Mouse (Mus musculus) CH12.LX (cell line): ENCODE data around the gene Tbpl2.

Experiments
- CHD1 ChIP-seq: IDR thresholded peaks from 2 replicates; pipeline ENCODE4 v1.6.1; 2012; ENCODE audit warnings: low read depth, low read length, improper control_type of control experiment, inconsistent platforms
- CTCF ChIP-seq, 2 experiments: IDR thresholded peaks in 1 of 2; conservative IDR thresholded peaks in 1 of 2; 2 replicates each; pipeline ENCODE4 v1.5.1; 2011 to 2012; ENCODE audit warnings: low read depth in 2 of 2, low read length in 2 of 2, improper control_type of control experiment in 1 of 2, inconsistent platforms in 1 of 2, mild to moderate bottlenecking in 1 of 2, moderate library complexity in 1 of 2
- EP300 ChIP-seq: IDR thresholded peaks from 2 replicates; pipeline ENCODE4 v1.6.1; 2011; ENCODE audit warnings: low read length, improper control_type of control experiment
- HCFC1 ChIP-seq: IDR thresholded peaks from 2 replicates; pipeline ENCODE4 v1.6.1; 2012; ENCODE audit warnings: low read depth, mild to moderate bottlenecking, inconsistent platforms, low read length, improper control_type of control experiment
- MAFK ChIP-seq: IDR thresholded peaks from 2 replicates; pipeline ENCODE4 v1.6.1; 2011; ENCODE audit warnings: low read length, improper control_type of control experiment; ENCODE audit not compliant: insufficient replicate concordance
- MAZ ChIP-seq: IDR thresholded peaks from 2 replicates; pipeline ENCODE4 v1.6.1; 2012; ENCODE audit warnings: low read depth, mild to moderate bottlenecking, inconsistent platforms, low read length, improper control_type of control experiment, moderate library complexity
- MEF2A ChIP-seq: IDR thresholded peaks from 2 replicates; pipeline ENCODE4 v1.6.1; 2014; ENCODE audit warnings: low read depth, mild to moderate bottlenecking, inconsistent platforms, low read length, improper control_type of control experiment, borderline replicate concordance
- NRF1 ChIP-seq: IDR thresholded peaks from 2 replicates; pipeline ENCODE4 v1.6.1; 2014; ENCODE audit warnings: low read depth, mild to moderate bottlenecking, inconsistent platforms, low read length, improper control_type of control experiment, moderate library complexity
- PAX5 ChIP-seq: IDR thresholded peaks from 2 replicates; pipeline ENCODE4 v1.6.1; 2012; ENCODE audit warnings: low read length, inconsistent platforms, mixed read lengths
- POLR2A ChIP-seq: IDR thresholded peaks from 2 replicates; pipeline ENCODE4 v1.6.1; 2011; ENCODE audit warnings: low read depth, mild to moderate bottlenecking, improper control_type of control experiment, low read length
- ZC3H11A ChIP-seq: IDR thresholded peaks from 2 replicates; pipeline ENCODE4 v1.6.1; 2012; ENCODE audit warnings: low read depth, mild to moderate bottlenecking, inconsistent platforms, low read length, improper control_type of control experiment
- ZNF384 ChIP-seq: IDR thresholded peaks from 2 replicates; pipeline ENCODE4 v1.6.1; 2012; ENCODE audit warnings: low read depth, low read length, improper control_type of control experiment, inconsistent platforms

DNA sequence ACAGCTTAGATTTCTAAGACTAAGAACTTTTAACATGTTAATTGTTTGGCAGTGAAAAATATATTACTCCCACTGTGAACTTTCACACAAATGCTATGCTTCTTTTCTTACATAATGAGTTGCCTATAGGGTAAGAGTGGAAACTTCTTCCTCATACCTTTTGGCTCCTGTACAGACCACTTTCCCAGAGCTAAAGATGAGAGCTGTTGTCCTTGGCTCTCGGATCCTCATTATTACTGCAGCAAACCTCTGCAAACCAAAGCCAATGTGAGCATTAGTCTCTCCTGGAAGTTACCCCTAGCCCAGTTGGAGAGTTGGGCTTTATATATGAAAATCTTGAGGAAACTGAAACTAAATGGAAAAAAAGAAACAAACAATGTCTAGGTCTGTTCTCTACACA is 5.5 kb downstream of the Tbpl2 start:
- no peak for TF ChIP-seq PAX5
- no peak for TF ChIP-seq EP300
- TF ChIP-seq ZC3H11A: no peak
- TF ChIP-seq CTCF (conservative IDR thresholded peaks at IDR 0.05 in 1 of 2, IDR thresholded peaks at IDR 0.05 in 1 of 2; ENCODE audit: low read depth in 2 of 2, low read length in 2 of 2): no peak
- no peak for TF ChIP-seq POLR2A
- TF ChIP-seq CHD1: no peak
- no peak for TF ChIP-seq ZNF384
- no peak for TF ChIP-seq HCFC1
- TF ChIP-seq MEF2A: no peak
- TF ChIP-seq MAFK: no peak
- no peak for TF ChIP-seq MAZ
- no peak for TF ChIP-seq NRF1
